Mouse (Mus musculus) lung, postnatal 0 days (tissue): ENCODE data around the gene Lrp10.

Source experiments
- CTCF ChIP-seq: IDR thresholded peaks from 2 replicates; pipeline ENCODE4 v1.5.1; 2016; ENCODE audit warnings: antibody characterized with exemption, mild to moderate bottlenecking
- EP300 ChIP-seq: IDR thresholded peaks from 2 replicates; pipeline ENCODE4 v1.6.1; 2016; ENCODE audit warnings: antibody characterized with exemption, mild to moderate bottlenecking, control low read depth

DNA sequence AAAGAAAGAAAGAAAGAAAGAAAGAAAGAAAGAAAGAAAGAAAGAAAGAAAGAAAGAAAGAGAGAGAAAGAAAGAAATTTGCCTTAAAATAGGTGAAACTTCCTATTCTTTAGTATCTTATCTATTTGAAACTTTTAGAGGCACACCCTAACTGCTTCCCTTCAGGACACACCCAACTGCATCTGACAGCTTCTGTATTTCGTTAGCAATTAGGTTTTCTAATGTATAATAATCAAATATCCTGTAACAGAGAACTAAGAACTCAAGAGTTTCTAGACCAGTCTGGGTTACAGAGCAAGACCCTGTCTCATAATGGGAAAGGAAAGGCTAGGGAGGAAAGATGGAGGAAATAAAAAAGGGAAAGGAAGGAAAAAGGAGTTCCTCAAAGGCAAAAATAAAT lies 39.3 kb upstream of the Lrp10 start:
- TF ChIP-seq CTCF (no peak), EP300 (no peak)
